Mouse (Mus musculus): ENCODE measurements around the gene Heatr6. TPM values are rescaled to one million over a fixed set of nuclear protein-coding genes. Genes with fewer than 3 reads are reported as not detected.

Heatr6 gene
- polyA plus RNA-seq, 1 experiment, result 16.6 TPM

- H3K4me1 ChIP-seq (ENCODE audit: control insufficient read depth, insufficient read depth, low read length), result no peaks in the 10 kb centered on the region
- no peak overlapping the region for H3K27ac ChIP-seq (ENCODE audit: insufficient read depth, low read length)
- H3K4me3 ChIP-seq (ENCODE audit: insufficient read depth, low read length), result no peak overlapping the region
- no peak for TF ChIP-seq POLR2A (IDR thresholded peaks at IDR 0.05; ENCODE audit: extremely low read depth, insufficient read depth, low read length)
- no peak for TF ChIP-seq CTCF (IDR thresholded peaks at IDR 0.05; ENCODE audit: extremely low read depth, insufficient read depth, low read length)
Observed at GRCm38 (mm10) chr11:83792316-83792914, 38.9 kb downstream of the Heatr6 start.

GRCm38 (mm10) chr11:83793264-83793663 lies 39.8 kb downstream of the Heatr6 start:
- TF ChIP-seq CTCF (IDR thresholded peaks at IDR 0.05; ENCODE audit: extremely low read depth, insufficient read depth, low read length), result no peak
- TF ChIP-seq POLR2A (IDR thresholded peaks at IDR 0.05; ENCODE audit: extremely low read depth, insufficient read depth, low read length), result no peak
- Histone ChIP-seq H3K27ac (ENCODE audit: insufficient read depth, low read length) (no peak overlapping the region), H3K4me3 (ENCODE audit: insufficient read depth, low read length) (no peak overlapping the region), H3K4me1 (ENCODE audit: control insufficient read depth, insufficient read depth, low read length) (no peaks in the 10 kb centered on the region)

GRCm38 (mm10) chr11:83796112-83796511 lies 42.6 kb downstream of the Heatr6 start:
- no peaks in the 10 kb centered on the region for H3K4me1 ChIP-seq (ENCODE audit: control insufficient read depth, insufficient read depth, low read length)
- no peak for TF ChIP-seq CTCF (IDR thresholded peaks at IDR 0.05; ENCODE audit: extremely low read depth, insufficient read depth, low read length)
- no peak for TF ChIP-seq POLR2A (IDR thresholded peaks at IDR 0.05; ENCODE audit: extremely low read depth, insufficient read depth, low read length)
- H3K4me3 ChIP-seq (ENCODE audit: insufficient read depth, low read length), result no peak overlapping the region
- no peak overlapping the region for H3K27ac ChIP-seq (ENCODE audit: insufficient read depth, low read length)

GRCm38 (mm10) chr11:83796980-83797608 lies 43.6 kb downstream of the Heatr6 start:
- no peak for TF ChIP-seq POLR2A (IDR thresholded peaks at IDR 0.05; ENCODE audit: extremely low read depth, insufficient read depth, low read length)
- no peak for TF ChIP-seq CTCF (IDR thresholded peaks at IDR 0.05; ENCODE audit: extremely low read depth, insufficient read depth, low read length)
- Histone ChIP-seq H3K4me3 (ENCODE audit: insufficient read depth, low read length) (no peak overlapping the region), H3K27ac (ENCODE audit: insufficient read depth, low read length) (no peak overlapping the region), H3K4me1 (ENCODE audit: control insufficient read depth, insufficient read depth, low read length) (no peaks in the 10 kb centered on the region)

GRCm38 (mm10) chr11:83799871-83800430 lies 46.5 kb downstream of the Heatr6 start:
- TF ChIP-seq CTCF (IDR thresholded peaks at IDR 0.05; ENCODE audit: extremely low read depth, insufficient read depth, low read length) (no peak), POLR2A (IDR thresholded peaks at IDR 0.05; ENCODE audit: extremely low read depth, insufficient read depth, low read length) (no peak)

GRCm38 (mm10) chr11:83802166-83802565 lies 48.7 kb downstream of the Heatr6 start:
- no peak overlapping the region for H3K27ac ChIP-seq (ENCODE audit: insufficient read depth, low read length)
- TF ChIP-seq POLR2A (IDR thresholded peaks at IDR 0.05; ENCODE audit: extremely low read depth, insufficient read depth, low read length) (no peak), CTCF (IDR thresholded peaks at IDR 0.05; ENCODE audit: extremely low read depth, insufficient read depth, low read length) (peak; percentile 40; the same call in 1 of the 2 replicates)
- no peak overlapping the region for H3K4me3 ChIP-seq (ENCODE audit: insufficient read depth, low read length)
- no peaks in the 10 kb centered on the region for H3K4me1 ChIP-seq (ENCODE audit: control insufficient read depth, insufficient read depth, low read length)

More at GRCm38 (mm10) chr11:83799871-83800430, 46.5 kb downstream of the Heatr6 start:
- Histone ChIP-seq H3K4me1 (ENCODE audit: control insufficient read depth, insufficient read depth, low read length) (no peaks in the 10 kb centered on the region), H3K4me3 (ENCODE audit: insufficient read depth, low read length) (no peak overlapping the region), H3K27ac (ENCODE audit: insufficient read depth, low read length) (no peak overlapping the region)

- TF ChIP-seq CTCF (IDR thresholded peaks at IDR 0.05; ENCODE audit: extremely low read depth, insufficient read depth, low read length) (no peak), POLR2A (IDR thresholded peaks at IDR 0.05; ENCODE audit: extremely low read depth, insufficient read depth, low read length) (no peak)
- Histone ChIP-seq H3K27ac (ENCODE audit: insufficient read depth, low read length) (no peak overlapping the region), H3K4me1 (ENCODE audit: control insufficient read depth, insufficient read depth, low read length) (no peaks in the 10 kb centered on the region), H3K4me3 (ENCODE audit: insufficient read depth, low read length) (no peak overlapping the region)
Observed at GRCm38 (mm10) chr11:83802581-83802980, 49.1 kb downstream of the Heatr6 start.

GRCm38 (mm10) chr11:83810441-83810840 lies 56.9 kb downstream of the Heatr6 start:
- Histone ChIP-seq H3K4me3 (ENCODE audit: insufficient read depth, low read length) (no peak overlapping the region), H3K27ac (ENCODE audit: insufficient read depth, low read length) (no peak overlapping the region), H3K4me1 (ENCODE audit: control insufficient read depth, insufficient read depth, low read length) (no peaks in the 10 kb centered on the region)
- TF ChIP-seq POLR2A (IDR thresholded peaks at IDR 0.05; ENCODE audit: extremely low read depth, insufficient read depth, low read length) (no peak), CTCF (IDR thresholded peaks at IDR 0.05; ENCODE audit: extremely low read depth, insufficient read depth, low read length) (no peak)

GRCm38 (mm10) chr11:83815191-83815590 lies 61.7 kb downstream of the Heatr6 start:
- H3K4me1 ChIP-seq (ENCODE audit: control insufficient read depth, insufficient read depth, low read length), result no peaks in the 10 kb centered on the region
- H3K4me3 ChIP-seq (ENCODE audit: insufficient read depth, low read length), result no peak overlapping the region
- H3K27ac ChIP-seq (ENCODE audit: insufficient read depth, low read length), result no peak overlapping the region
- TF ChIP-seq CTCF (IDR thresholded peaks at IDR 0.05; ENCODE audit: extremely low read depth, insufficient read depth, low read length) (no peak), POLR2A (IDR thresholded peaks at IDR 0.05; ENCODE audit: extremely low read depth, insufficient read depth, low read length) (no peak)

GRCm38 (mm10) chr11:83815628-83816027 lies 62.1 kb downstream of the Heatr6 start:
- peak; percentile 60 for TF ChIP-seq CTCF (IDR thresholded peaks at IDR 0.05; ENCODE audit: extremely low read depth, insufficient read depth, low read length)
- no peak for TF ChIP-seq POLR2A (IDR thresholded peaks at IDR 0.05; ENCODE audit: extremely low read depth, insufficient read depth, low read length)
- H3K27ac ChIP-seq (ENCODE audit: insufficient read depth, low read length), result no peak overlapping the region
- no peaks in the 10 kb centered on the region for H3K4me1 ChIP-seq (ENCODE audit: control insufficient read depth, insufficient read depth, low read length)
- no peak overlapping the region for H3K4me3 ChIP-seq (ENCODE audit: insufficient read depth, low read length)
